Mouse (Mus musculus): Measurements from ENCODE around the gene Arid1b. TPM values are rescaled to one million over a fixed set of nuclear protein-coding genes. Genes with fewer than 3 reads are reported as not detected.

Arid1b gene
- polyA plus RNA-seq, 1 experiment from 2014 or later, result 12.5 TPM

DNA sequence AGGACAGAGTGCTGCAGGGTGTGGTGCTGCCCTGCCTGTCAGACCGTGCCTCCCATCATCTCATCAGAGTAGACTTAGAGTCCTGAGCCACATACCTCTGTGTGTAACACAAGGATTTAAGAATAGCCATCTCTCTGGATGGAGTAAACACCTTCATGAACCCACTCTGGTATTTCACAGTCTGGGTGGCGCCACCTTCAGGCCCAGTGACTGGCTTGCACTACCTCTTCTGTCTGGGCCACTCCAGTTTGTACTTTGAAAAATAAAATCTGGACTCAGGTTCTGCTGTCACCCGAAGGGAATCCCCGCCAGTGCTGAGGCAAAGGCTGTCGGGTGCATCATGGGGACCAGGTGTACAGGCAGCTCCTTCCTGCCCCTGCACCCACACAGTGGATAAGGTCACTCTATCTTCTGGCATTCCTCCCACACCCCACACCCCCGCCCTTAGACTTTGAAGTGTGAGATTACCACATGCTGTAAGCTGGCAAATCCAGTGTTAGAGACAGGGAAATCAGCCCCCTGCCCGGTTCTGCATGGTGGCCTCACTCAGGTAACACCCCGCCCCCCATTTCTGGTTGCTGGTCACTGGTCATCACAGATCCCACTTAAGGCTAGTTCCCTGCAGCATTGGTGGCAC is 327.6 kb downstream of the Arid1b start:
- Histone ChIP-seq H3K27ac (no peak overlapping the region), H3K9me3 (replicated peaks) (no peaks in the 10 kb centered on the region), H3K27me3 (ENCODE audit: low read depth, poor library complexity, severe bottlenecking) (peaks cover 13% of the 10 kb centered on the region; the same call in 1 of the 2 replicates), H3K36me3 (peaks cover 77% of the 10 kb centered on the region), H3K4me3 (no peak overlapping the region), H3K4me1 (peaks cover 38% of the 10 kb centered on the region)
- no peak for DNase-seq (ENCODE audit: low spot score)
- 73% methylated on average over 8 of the region's 8 CpGs for WGBS

- peaks cover 38% of the 10 kb centered on the region for H3K4me1 ChIP-seq
- WGBS, result 84% methylated on average over 9 of the region's 9 CpGs
- peaks cover 13% of the 10 kb centered on the region; the same call in 1 of the 2 replicates for H3K27me3 ChIP-seq (ENCODE audit: low read depth, poor library complexity, severe bottlenecking)
- H3K4me3 ChIP-seq, result no peak overlapping the region
- H3K9me3 ChIP-seq (replicated peaks), result no peaks in the 10 kb centered on the region
- no peak for DNase-seq (ENCODE audit: low spot score)
- H3K36me3 ChIP-seq, result peaks cover 77% of the 10 kb centered on the region
- no peak overlapping the region for H3K27ac ChIP-seq
These were observed 328.5 kb downstream of the Arid1b start for GRCm38 (mm10) chr17:5322594-5322993.

GRCm38 (mm10) chr17:5323746-5324145 is 329.6 kb downstream of the Arid1b start:
- Histone ChIP-seq H3K4me1 (peaks cover 38% of the 10 kb centered on the region), H3K27ac (peak overlapping the region; percentile 30; the same call in 1 of the 2 replicates), H3K36me3 (peaks cover 77% of the 10 kb centered on the region), H3K9me3 (replicated peaks) (no peaks in the 10 kb centered on the region), H3K27me3 (ENCODE audit: low read depth, poor library complexity, severe bottlenecking) (peaks cover 13% of the 10 kb centered on the region; the same call in 1 of the 2 replicates), H3K4me3 (no peak overlapping the region)
- no peak for DNase-seq (ENCODE audit: low spot score)
- WGBS, result 41% methylated on average over 1 of the region's 1 CpGs

- no peaks in the 10 kb centered on the region for H3K9me3 ChIP-seq (replicated peaks)
- 6% methylated on average over 10 of the region's 10 CpGs for WGBS
- no peak overlapping the region; the same call in 1 of the 2 replicates for H3K4me3 ChIP-seq
- DNase-seq (ENCODE audit: low spot score), result peak; percentile 80
- H3K4me1 ChIP-seq, result peaks cover 38% of the 10 kb centered on the region
- no peak overlapping the region for H3K27ac ChIP-seq
- H3K27me3 ChIP-seq (ENCODE audit: low read depth, poor library complexity, severe bottlenecking), result peaks cover 13% of the 10 kb centered on the region; the same call in 1 of the 2 replicates
- peaks cover 77% of the 10 kb centered on the region for H3K36me3 ChIP-seq
These were observed 330.2 kb downstream of the Arid1b start for GRCm38 (mm10) chr17:5324236-5324876.

- Histone ChIP-seq H3K27me3 (ENCODE audit: low read depth, poor library complexity, severe bottlenecking) (peaks cover 13% of the 10 kb centered on the region; the same call in 1 of the 2 replicates), H3K4me3 (no peak overlapping the region), H3K4me1 (peaks cover 32% of the 10 kb centered on the region), H3K36me3 (peaks cover 77% of the 10 kb centered on the region), H3K9me3 (replicated peaks) (no peaks in the 10 kb centered on the region), H3K27ac (no peak overlapping the region)
- no peak for DNase-seq (ENCODE audit: low spot score)
- WGBS, result 91% methylated on average over 7 of the region's 7 CpGs
These were observed 332.6 kb downstream of the Arid1b start for GRCm38 (mm10) chr17:5326689-5327088.

DNA sequence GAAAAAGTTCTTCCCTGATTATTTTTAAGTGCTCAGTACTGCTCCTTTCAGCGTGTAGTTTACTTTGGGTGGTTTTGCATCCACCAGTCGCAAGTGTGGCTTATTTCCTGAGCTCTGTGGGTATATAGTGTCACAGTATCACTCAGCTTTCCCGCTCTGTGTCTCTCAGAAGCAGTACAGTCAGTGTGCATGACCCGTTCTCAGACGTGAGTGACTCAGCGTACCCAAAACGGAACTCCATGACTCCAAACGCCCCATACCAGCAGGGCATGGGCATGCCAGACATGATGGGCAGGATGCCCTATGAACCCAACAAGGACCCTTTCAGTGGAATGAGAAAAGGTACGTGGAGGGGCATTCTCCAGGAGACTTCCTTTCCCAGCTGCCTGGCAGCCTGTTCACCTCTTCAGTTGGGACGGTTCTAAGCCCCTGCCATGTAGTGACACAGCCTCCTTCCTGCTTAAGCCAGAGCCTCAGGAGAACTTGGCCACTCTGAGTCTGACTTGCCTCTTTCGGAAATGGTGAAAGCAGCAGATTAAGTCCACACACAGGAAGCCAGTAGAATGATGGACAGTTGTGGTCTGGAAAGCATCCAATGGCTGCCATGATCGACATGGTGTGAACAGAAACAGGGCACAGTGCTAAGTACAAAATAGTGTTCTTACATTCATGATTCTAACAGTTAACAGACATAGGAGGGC is 333.5 kb downstream of the Arid1b start:
- H3K27ac ChIP-seq, result no peak overlapping the region
- peaks cover 13% of the 10 kb centered on the region; the same call in 1 of the 2 replicates for H3K27me3 ChIP-seq (ENCODE audit: low read depth, poor library complexity, severe bottlenecking)
- DNase-seq (ENCODE audit: low spot score), result no peak
- H3K4me3 ChIP-seq, result no peak overlapping the region
- peaks cover 77% of the 10 kb centered on the region for H3K36me3 ChIP-seq
- 90% methylated on average over 12 of the region's 12 CpGs for WGBS
- H3K9me3 ChIP-seq (replicated peaks), result no peaks in the 10 kb centered on the region
- H3K4me1 ChIP-seq, result peaks cover 26% of the 10 kb centered on the region

- WGBS, result 95% methylated on average over 4 of the region's 4 CpGs
- no peak overlapping the region for H3K4me3 ChIP-seq
- peaks cover 13% of the 10 kb centered on the region; the same call in 1 of the 2 replicates for H3K27me3 ChIP-seq (ENCODE audit: low read depth, poor library complexity, severe bottlenecking)
- H3K36me3 ChIP-seq, result peaks cover 86% of the 10 kb centered on the region
- no peak for DNase-seq (ENCODE audit: low spot score)
- H3K9me3 ChIP-seq (replicated peaks), result no peaks in the 10 kb centered on the region
- H3K27ac ChIP-seq, result no peak overlapping the region
- H3K4me1 ChIP-seq, result peaks cover 8% of the 10 kb centered on the region
These were observed 335.3 kb downstream of the Arid1b start for GRCm38 (mm10) chr17:5329478-5329877.

DNA sequence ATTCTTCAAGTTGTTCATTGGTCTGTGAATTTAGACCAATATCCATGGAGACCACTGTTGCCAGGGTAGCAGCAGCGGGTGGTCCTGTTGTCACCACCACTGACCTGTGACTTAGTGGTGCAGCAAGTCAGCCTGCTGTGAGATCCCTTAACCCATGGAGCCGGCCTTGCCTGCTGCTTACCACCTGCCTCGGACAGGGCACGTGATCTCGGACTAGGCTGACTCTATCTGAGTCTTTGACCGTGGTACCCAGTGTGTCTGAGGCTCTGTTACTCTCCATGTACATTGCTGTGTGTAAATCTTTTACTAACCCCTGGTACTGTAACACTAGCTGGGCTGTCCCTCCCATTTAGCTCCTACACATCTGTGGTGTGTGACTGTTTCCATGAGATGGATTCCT is 335.9 kb downstream of the Arid1b start:
- Histone ChIP-seq H3K4me3 (no peak overlapping the region), H3K36me3 (peaks cover 92% of the 10 kb centered on the region), H3K27ac (no peak overlapping the region), H3K4me1 (peaks cover 4% of the 10 kb centered on the region; the same call in 1 of the 2 replicates), H3K27me3 (ENCODE audit: low read depth, poor library complexity, severe bottlenecking) (peaks cover 13% of the 10 kb centered on the region; the same call in 1 of the 2 replicates), H3K9me3 (replicated peaks) (no peaks in the 10 kb centered on the region)
- DNase-seq (ENCODE audit: low spot score), result no peak
- 95% methylated on average over 6 of the region's 6 CpGs for WGBS

DNA sequence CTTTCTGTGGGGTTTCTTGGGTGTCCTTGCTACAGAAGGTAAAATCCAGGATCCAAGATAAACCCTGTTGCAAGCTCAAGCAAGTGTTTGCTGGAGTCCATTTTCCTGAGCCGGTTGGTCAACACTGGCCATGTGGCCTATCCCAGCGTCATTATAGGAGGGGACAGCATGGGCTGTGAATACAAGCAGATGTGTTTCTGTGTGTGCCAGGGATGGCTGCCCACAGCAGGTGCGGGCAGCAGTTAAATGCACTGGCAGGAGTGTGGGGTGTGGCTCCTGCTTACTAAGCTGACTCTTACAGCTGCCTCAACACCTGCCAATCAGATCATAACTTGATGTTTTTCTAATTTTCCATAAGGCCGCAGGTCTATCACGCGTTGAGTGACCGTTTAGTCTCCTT is 336.5 kb downstream of the Arid1b start:
- no peak for DNase-seq (ENCODE audit: low spot score)
- 96% methylated on average over 7 of the region's 7 CpGs for WGBS

GRCm38 (mm10) chr17:5331387-5331786 is 337.3 kb downstream of the Arid1b start:
- no peaks in the 10 kb centered on the region for H3K4me1 ChIP-seq
- no peak for DNase-seq (ENCODE audit: low spot score)
- peaks cover 97% of the 10 kb centered on the region for H3K36me3 ChIP-seq
- no peak overlapping the region for H3K27ac ChIP-seq
- no peaks in the 10 kb centered on the region for H3K9me3 ChIP-seq (replicated peaks)
- whole genome bisulfite sequencing, result 71% methylated on average over 1 of the region's 1 CpGs
- 0 out of 2 replicates have a peak, but pooled peaks cover under 1% of the 10 kb centered on the region for H3K27me3 ChIP-seq (ENCODE audit: low read depth, poor library complexity, severe bottlenecking)
- H3K4me3 ChIP-seq, result no peak overlapping the region

More for the DNA sequence above, 336.5 kb downstream of the Arid1b start:
- H3K9me3 ChIP-seq (replicated peaks), result no peaks in the 10 kb centered on the region
- H3K36me3 ChIP-seq, result peaks cover 97% of the 10 kb centered on the region
- H3K4me1 ChIP-seq, result no peaks in the 10 kb centered on the region
- H3K27ac ChIP-seq, result no peak overlapping the region
- H3K4me3 ChIP-seq, result no peak overlapping the region
- peaks cover 8% of the 10 kb centered on the region; the same call in 1 of the 2 replicates for H3K27me3 ChIP-seq (ENCODE audit: low read depth, poor library complexity, severe bottlenecking)

- DNase-seq (ENCODE audit: low spot score), result no peak
- no peak overlapping the region for H3K27ac ChIP-seq
- peaks cover 97% of the 10 kb centered on the region for H3K36me3 ChIP-seq
- no peaks in the 10 kb centered on the region for H3K9me3 ChIP-seq (replicated peaks)
- no peaks in the 10 kb centered on the region for H3K4me1 ChIP-seq
- 89% methylated on average over 7 of the region's 7 CpGs for WGBS
- H3K4me3 ChIP-seq, result no peak overlapping the region
- H3K27me3 ChIP-seq (ENCODE audit: low read depth, poor library complexity, severe bottlenecking), result no peaks in the 10 kb centered on the region
These were observed 340.4 kb downstream of the Arid1b start for GRCm38 (mm10) chr17:5334567-5334966.

DNA sequence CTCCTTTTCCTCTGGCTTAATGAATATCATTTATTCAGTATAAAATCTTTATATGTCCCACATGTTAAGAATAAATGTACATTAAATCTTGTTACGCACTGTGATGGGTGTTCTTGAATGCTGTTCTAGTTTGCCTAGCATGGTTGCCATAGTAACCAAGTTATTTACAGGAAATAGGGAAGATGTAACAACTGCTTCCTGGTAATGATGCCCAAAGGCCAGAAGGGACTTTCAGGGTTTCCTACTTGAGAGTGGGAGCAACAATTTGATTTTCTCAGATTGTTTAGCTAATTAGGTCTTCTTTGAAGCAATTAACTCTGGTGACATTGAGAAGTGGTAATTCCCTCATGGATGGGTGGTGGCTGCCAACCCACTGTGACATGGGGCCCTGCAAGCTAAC is 350.3 kb downstream of the Arid1b start:
- H3K4me3 ChIP-seq, result no peak overlapping the region
- H3K9me3 ChIP-seq (replicated peaks), result no peaks in the 10 kb centered on the region
- WGBS, result 95% methylated on average over 1 of the region's 1 CpGs

DNA sequence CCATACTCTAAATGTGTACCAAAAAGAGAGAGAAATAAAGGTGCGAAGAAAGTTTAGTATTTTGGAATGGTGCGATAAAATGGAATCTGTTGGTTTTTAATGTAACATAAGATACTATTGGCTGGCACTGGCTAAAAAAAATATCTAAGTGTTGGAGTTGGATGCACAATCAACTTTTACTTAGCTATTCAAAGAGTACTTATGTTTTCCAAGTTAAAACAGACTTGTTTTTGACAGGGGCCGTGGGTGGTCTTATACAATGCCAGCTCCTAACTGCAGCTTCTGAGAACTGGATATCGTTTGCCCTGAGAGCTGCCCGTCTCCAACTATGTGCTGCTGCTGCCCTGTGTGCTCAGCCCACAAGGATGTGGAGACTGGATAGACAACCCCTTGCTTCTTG is 351.7 kb downstream of the Arid1b start:
- Histone ChIP-seq H3K9me3 (replicated peaks) (no peaks in the 10 kb centered on the region), H3K4me1 (no peaks in the 10 kb centered on the region), H3K27ac (no peak overlapping the region), H3K27me3 (ENCODE audit: low read depth, poor library complexity, severe bottlenecking) (no peaks in the 10 kb centered on the region), H3K4me3 (no peak overlapping the region), H3K36me3 (peaks cover 36% of the 10 kb centered on the region)
- no peak for DNase-seq (ENCODE audit: low spot score)
- WGBS, result 93% methylated on average over 5 of the region's 5 CpGs

More for the DNA sequence above, 350.3 kb downstream of the Arid1b start:
- Histone ChIP-seq H3K4me1 (peaks cover 4% of the 10 kb centered on the region; the same call in 1 of the 2 replicates), H3K36me3 (peaks cover 50% of the 10 kb centered on the region), H3K27ac (no peak overlapping the region), H3K27me3 (ENCODE audit: low read depth, poor library complexity, severe bottlenecking) (no peaks in the 10 kb centered on the region)
- no peak for DNase-seq (ENCODE audit: low spot score)
